Mouse (Mus musculus) stomach, embryonic 16.5 days (tissue): ENCODE data around the gene Pfkm. TPM values are rescaled to one million over a fixed set of nuclear protein-coding genes. Genes with fewer than 3 reads are reported as not detected.

Experiments
- polyA plus RNA-seq: library from polyadenylated mRNA; unstranded; fragments of >200 nt; fragmentation: Nextera tagmentation; extraction: Ambion mirVana; gene quantifications from 2 replicates; pipeline ENCODE4 v1.2.1, GENCODE M21; 2015

The Pfkm gene
- polyA plus RNA-seq, 1 experiment from 2014 or later = 45.5 TPM

Other genes starting within 250 kb of the Pfkm start
- gene Hdac7, start 248.1 kb upstream of the Pfkm start, polyA plus RNA-seq = 20.4 and 23.2 TPM in 2 replicates
- 2.3 and 2.5 TPM in 2 replicates for gene Vdr, start 182.0 kb upstream of the Pfkm start, polyA plus RNA-seq
- 43.1 and 45.3 TPM in 2 replicates for gene Tmem106c, start 128.4 kb upstream of the Pfkm start, polyA plus RNA-seq
- gene Col2a1, start 87.9 kb upstream of the Pfkm start, polyA plus RNA-seq = 0.59 and 0.85 TPM in 2 replicates
- 24.2 and 24.9 TPM in 2 replicates for gene Senp1, start 1.2 kb downstream of the Pfkm start, polyA plus RNA-seq
- gene Asb8, start 73.0 kb downstream of the Pfkm start, polyA plus RNA-seq = 45.8 and 46.4 TPM in 2 replicates
- 1.7 and 1.9 TPM in 2 replicates for gene Ccdc184, start 74.6 kb downstream of the Pfkm start, polyA plus RNA-seq
- gene Olfr288, start 103.0 kb downstream of the Pfkm start, polyA plus RNA-seq = not detected in 2 replicates
- gene Gm44579, start 128.4 kb downstream of the Pfkm start, polyA plus RNA-seq = not detected in 2 replicates
- gene Olfr287, start 128.5 kb downstream of the Pfkm start, polyA plus RNA-seq = not detected in 2 replicates
- not detected in 2 replicates for gene Olfr286, start 141.9 kb downstream of the Pfkm start, polyA plus RNA-seq
- gene H1fnt, start 164.7 kb downstream of the Pfkm start, polyA plus RNA-seq = not detected in 2 replicates
- 0.50 and 0.66 TPM in 2 replicates for gene Zfp641, start 203.6 kb downstream of the Pfkm start, polyA plus RNA-seq
- not detected in 2 replicates for gene Olfr285, start 224.8 kb downstream of the Pfkm start, polyA plus RNA-seq
- not detected in 2 replicates for gene Olfr284, start 248.4 kb downstream of the Pfkm start, polyA plus RNA-seq